Mouse (Mus musculus): ENCODE measurements around the gene Adipor2. TPM values are rescaled to one million over a fixed set of nuclear protein-coding genes. Genes with fewer than 3 reads are reported as not detected.
"Not testable (repeated sequence)": the region's sequence is repeated elsewhere in the genome, so short reads cannot be mapped to it uniquely, and the experiment has no call there.

The Adipor2 gene
- polyA plus RNA-seq, 1 experiment: 38.0 TPM

GRCm38 (mm10) chr6:119445671-119446607 is 28.4 kb upstream of the Adipor2 start:
- H3K4me3 ChIP-seq (ENCODE audit: insufficient read depth, low read length): no peak overlapping the region
- TF ChIP-seq POLR2A (IDR thresholded peaks at IDR 0.05; ENCODE audit: extremely low read depth, insufficient read depth, low read length) (no peak), CTCF (IDR thresholded peaks at IDR 0.05; ENCODE audit: extremely low read depth, insufficient read depth, low read length) (no peak)
- H3K27ac ChIP-seq (ENCODE audit: insufficient read depth, low read length): no peak overlapping the region
- no peaks in the 10 kb centered on the region; the same call in 1 of the 2 replicates for H3K4me1 ChIP-seq (ENCODE audit: control insufficient read depth, insufficient read depth, low read length)

DNA sequence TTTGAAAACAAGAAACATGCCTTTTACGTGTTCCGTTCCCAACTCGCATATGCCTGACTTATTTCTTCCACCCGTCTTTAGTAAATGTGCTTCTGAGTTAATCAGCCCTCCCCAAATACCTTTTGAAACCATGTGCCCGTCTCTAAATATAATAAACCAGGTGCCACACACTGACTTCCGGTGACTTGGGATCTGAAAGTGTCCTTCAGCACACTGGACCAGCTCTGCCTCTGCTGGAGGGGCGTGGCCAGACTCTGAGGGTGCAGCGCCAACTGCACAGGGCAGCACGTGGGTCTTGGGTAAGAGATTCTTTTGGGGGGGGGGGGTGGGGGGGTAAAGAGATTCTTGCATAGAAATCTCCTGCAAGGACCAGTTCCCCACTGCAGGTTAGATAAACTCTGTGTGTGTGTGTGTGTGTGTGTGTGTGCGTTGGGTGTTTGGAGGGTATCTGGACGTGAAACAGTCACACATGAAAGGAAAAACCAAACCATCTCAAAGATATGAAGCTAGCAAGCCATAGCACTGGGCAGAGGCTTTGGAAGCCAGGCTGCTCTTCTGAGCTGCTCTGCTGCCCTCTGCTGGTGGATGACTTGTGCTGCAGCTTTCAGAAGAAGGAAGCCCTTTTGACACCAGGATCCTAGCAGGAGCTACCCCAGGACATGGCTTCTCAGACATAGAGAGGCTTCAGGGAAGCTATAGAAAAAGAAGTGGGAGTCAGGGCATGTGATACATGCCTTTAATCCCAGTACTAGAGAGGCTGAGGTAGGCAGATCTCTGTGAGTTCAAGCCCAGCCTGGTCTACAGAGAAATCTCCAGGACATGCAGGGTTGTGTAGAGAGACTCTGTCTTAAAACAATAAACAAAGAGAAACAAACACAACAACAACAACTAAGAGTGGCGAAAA is 26.5 kb upstream of the Adipor2 start:
- peak; percentile 97 for TF ChIP-seq CTCF (IDR thresholded peaks at IDR 0.05; ENCODE audit: extremely low read depth, insufficient read depth, low read length)
- no peak for TF ChIP-seq POLR2A (IDR thresholded peaks at IDR 0.05; ENCODE audit: extremely low read depth, insufficient read depth, low read length)
- no peak overlapping the region for H3K4me3 ChIP-seq (ENCODE audit: insufficient read depth, low read length)
- H3K4me1 ChIP-seq (ENCODE audit: control insufficient read depth, insufficient read depth, low read length): no peaks in the 10 kb centered on the region; the same call in 1 of the 2 replicates
- no peak overlapping the region for H3K27ac ChIP-seq (ENCODE audit: insufficient read depth, low read length)

DNA sequence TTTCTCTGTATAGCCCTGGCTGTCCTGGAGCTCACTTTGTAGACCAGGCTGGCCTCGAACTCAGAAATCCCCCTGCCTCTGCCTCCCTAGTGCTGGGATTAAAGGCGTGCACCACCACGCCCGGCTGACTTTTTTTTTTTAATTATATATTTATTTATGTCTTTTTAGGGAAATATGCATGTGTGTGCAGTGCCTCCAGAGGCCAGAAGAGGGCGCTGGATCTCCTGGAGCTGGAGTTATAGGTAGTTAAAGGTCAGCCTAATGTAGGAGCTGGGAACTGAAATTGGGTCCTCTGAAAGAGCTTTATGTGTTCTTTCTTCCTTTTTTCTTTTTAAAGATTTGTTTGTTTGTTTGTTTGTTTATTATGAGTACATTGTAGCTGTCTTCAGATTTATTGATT is 25.2 kb upstream of the Adipor2 start:
- not testable (repeated sequence) for H3K4me1 ChIP-seq (ENCODE audit: control insufficient read depth, insufficient read depth, low read length); H3K4me3 ChIP-seq (ENCODE audit: insufficient read depth, low read length); H3K27ac ChIP-seq (ENCODE audit: insufficient read depth, low read length)

GRCm38 (mm10) chr6:119437894-119438761 is 20.6 kb upstream of the Adipor2 start:
- no peak overlapping the region for H3K4me3 ChIP-seq (ENCODE audit: insufficient read depth, low read length)
- H3K4me1 ChIP-seq (ENCODE audit: control insufficient read depth, insufficient read depth, low read length): no peaks in the 10 kb centered on the region
- H3K27ac ChIP-seq (ENCODE audit: insufficient read depth, low read length): no peak overlapping the region
- TF ChIP-seq CTCF (IDR thresholded peaks at IDR 0.05; ENCODE audit: extremely low read depth, insufficient read depth, low read length) (no peak), POLR2A (IDR thresholded peaks at IDR 0.05; ENCODE audit: extremely low read depth, insufficient read depth, low read length) (no peak)

DNA sequence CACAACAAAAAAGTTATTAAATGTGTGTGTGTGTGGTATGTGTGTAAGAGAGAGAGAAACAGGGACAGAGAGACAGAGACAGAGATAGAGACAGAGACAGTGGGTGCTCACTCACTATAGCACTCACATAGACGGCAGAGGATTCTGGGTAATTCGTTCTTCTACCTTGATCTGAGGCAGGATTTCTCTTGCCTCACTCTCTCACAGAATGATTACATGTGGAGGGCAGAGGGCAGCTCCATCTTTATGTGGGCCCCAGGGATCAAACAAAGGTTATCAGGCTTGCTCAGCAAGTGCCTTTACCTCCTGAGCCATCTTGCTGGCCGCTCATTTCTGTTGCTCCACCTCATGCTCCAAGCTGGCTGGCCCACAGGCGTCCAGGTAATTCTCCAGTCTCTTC is 16.9 kb upstream of the Adipor2 start:
- TF ChIP-seq CTCF (IDR thresholded peaks at IDR 0.05; ENCODE audit: extremely low read depth, insufficient read depth, low read length): no peak
- no peaks in the 10 kb centered on the region for H3K4me1 ChIP-seq (ENCODE audit: control insufficient read depth, insufficient read depth, low read length)
- H3K4me3 ChIP-seq (ENCODE audit: insufficient read depth, low read length): no peak overlapping the region
- no peak overlapping the region for H3K27ac ChIP-seq (ENCODE audit: insufficient read depth, low read length)

DNA sequence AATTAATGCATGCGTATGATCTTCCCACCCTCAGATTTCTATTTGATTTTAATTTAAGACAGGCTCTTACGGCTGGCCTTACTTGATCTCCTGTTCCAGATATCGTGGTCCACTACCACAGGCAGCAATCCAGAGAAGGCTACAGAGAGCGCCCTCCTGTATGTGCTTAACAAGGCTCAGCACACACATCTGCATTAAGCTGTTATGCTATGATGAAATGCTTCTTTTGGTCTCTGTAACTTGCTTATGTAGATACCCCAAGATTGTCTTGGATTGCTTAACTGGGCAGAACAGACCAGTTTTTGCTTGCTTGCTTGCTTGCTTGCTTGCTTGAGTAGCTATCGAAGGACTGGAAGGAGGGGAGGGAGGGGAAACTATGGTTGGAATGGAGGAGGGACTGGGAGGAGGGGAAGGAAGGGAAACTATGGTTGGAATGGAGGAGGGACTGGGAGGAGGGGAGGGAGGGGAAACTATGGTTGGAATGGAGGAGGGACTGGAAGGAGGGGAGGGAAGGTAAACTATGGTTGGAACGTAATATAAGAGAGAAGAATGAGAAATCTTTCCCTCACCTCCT is 14.3 kb upstream of the Adipor2 start:
- no peak for TF ChIP-seq CTCF (IDR thresholded peaks at IDR 0.05; ENCODE audit: extremely low read depth, insufficient read depth, low read length)
- TF ChIP-seq POLR2A (IDR thresholded peaks at IDR 0.05; ENCODE audit: extremely low read depth, insufficient read depth, low read length): no peak
- Histone ChIP-seq H3K4me3 (ENCODE audit: insufficient read depth, low read length) (no peak overlapping the region), H3K27ac (ENCODE audit: insufficient read depth, low read length) (no peak overlapping the region), H3K4me1 (ENCODE audit: control insufficient read depth, insufficient read depth, low read length) (no peaks in the 10 kb centered on the region)

DNA sequence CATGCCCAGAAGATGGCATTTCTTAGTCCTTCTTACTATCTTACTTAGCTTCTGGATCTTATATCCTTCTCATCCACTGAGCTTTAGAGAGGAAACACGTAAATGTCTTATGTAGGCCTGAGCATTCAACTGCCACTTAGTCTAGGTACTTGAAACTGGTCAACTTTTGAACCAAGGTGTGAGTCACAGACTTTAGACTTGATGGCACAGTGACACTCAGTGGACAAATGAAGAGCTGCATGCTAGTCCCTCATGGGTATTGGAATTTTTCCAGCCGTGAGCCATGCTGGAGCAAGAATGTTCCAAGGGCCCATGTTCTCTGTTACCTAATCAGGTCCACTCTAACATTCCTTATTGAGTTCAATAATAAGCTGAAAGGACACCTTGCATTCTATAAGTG is 13.0 kb upstream of the Adipor2 start:
- no peak overlapping the region for H3K4me3 ChIP-seq (ENCODE audit: insufficient read depth, low read length)
- H3K4me1 ChIP-seq (ENCODE audit: control insufficient read depth, insufficient read depth, low read length): no peaks in the 10 kb centered on the region
- H3K27ac ChIP-seq (ENCODE audit: insufficient read depth, low read length): no peak overlapping the region
- TF ChIP-seq CTCF (IDR thresholded peaks at IDR 0.05; ENCODE audit: extremely low read depth, insufficient read depth, low read length): peak; percentile 72
- no peak for TF ChIP-seq POLR2A (IDR thresholded peaks at IDR 0.05; ENCODE audit: extremely low read depth, insufficient read depth, low read length)

DNA sequence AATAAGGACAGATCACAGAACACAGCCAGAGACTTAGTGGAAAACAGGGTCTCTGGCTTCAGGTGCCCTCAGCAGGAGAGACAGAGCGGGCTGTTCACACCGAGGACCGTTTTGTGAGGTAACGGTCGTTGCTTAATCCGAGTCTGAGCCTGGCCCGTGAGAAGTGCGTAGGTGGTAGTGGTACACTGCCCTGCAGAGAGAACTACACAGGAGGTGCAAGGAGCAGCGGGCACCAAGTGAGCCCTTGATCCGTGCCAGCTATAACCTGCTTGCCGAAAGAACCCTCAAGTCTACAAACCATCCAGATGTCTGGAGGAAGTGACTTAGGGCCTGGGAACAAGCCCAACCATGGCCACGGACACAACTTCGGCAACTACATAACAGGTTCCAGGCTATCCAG is 11.8 kb upstream of the Adipor2 start:
- H3K4me3 ChIP-seq (ENCODE audit: insufficient read depth, low read length): no peak overlapping the region
- H3K27ac ChIP-seq (ENCODE audit: insufficient read depth, low read length): no peak overlapping the region
- no peaks in the 10 kb centered on the region for H3K4me1 ChIP-seq (ENCODE audit: control insufficient read depth, insufficient read depth, low read length)
- TF ChIP-seq CTCF (IDR thresholded peaks at IDR 0.05; ENCODE audit: extremely low read depth, insufficient read depth, low read length) (no peak), POLR2A (IDR thresholded peaks at IDR 0.05; ENCODE audit: extremely low read depth, insufficient read depth, low read length) (no peak)

GRCm38 (mm10) chr6:119428611-119429010 is 11.1 kb upstream of the Adipor2 start:
- Histone ChIP-seq H3K27ac (ENCODE audit: insufficient read depth, low read length) (no peak overlapping the region), H3K4me3 (ENCODE audit: insufficient read depth, low read length) (no peak overlapping the region), H3K4me1 (ENCODE audit: control insufficient read depth, insufficient read depth, low read length) (no peaks in the 10 kb centered on the region)
- TF ChIP-seq CTCF (IDR thresholded peaks at IDR 0.05; ENCODE audit: extremely low read depth, insufficient read depth, low read length) (no peak), POLR2A (IDR thresholded peaks at IDR 0.05; ENCODE audit: extremely low read depth, insufficient read depth, low read length) (no peak)

Measured in cortical plate, adult 2 months (tissue).